Mouse (Mus musculus): ENCODE measurements around the gene Adamts4. TPM values are rescaled to one million over a fixed set of nuclear protein-coding genes. Genes with fewer than 3 reads are reported as not detected.

The Adamts4 gene
- polyA plus RNA-seq, 1 experiment from 2014 or later, result 11.7 TPM

DNA sequence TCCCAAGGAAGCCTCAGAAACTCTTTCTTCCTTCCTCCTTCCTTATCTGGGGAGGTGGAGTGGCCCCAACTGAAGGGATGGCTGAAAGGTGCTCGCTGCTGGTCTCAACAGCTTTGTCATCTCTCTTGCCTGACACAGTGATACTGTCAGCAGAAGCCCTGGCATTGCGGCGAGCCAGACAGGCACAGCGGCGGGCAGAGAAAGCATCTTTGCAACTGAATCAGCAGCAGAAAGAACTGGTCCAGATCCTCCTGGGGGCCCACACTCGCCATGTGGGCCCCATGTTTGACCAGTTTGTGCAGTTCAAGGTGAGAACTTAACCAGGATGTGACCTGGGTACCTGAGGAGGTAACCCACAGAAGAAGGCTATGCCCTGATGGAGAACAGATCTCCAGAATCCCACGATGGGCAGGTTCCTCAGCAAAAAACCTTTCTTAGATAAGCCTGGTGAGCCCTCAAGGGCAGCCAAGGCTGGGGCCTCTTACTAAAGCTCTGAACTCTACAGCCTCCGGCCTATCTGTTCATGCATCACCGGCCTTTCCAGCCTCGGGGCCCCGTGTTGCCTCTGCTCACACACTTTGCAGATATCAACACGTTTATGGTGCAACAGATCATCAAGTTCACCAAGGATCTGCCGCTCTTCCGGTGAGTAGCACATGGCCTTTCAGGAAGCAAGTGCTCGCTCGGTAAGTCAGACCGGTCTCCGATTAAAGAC is 33.8 kb upstream of the Adamts4 start:
- 85% methylated on average over 18 of the region's 18 CpGs for WGBS
- no peak overlapping the region for H3K27ac ChIP-seq (replicated peaks; ENCODE audit: low read depth, low read length)
- peaks cover 18% of the 10 kb centered on the region for H3K36me3 ChIP-seq (ENCODE audit: control insufficient read depth, insufficient read depth, low read length)
- no peak for DNase-seq (ENCODE audit: low spot score)
- H3K27me3 ChIP-seq (replicated peaks; ENCODE audit: control insufficient read depth, insufficient read depth, low read length), result no peaks in the 10 kb centered on the region
- no peak overlapping the region for H3K4me3 ChIP-seq (ENCODE audit: low read depth, low read length)
- H3K9me3 ChIP-seq (ENCODE audit: control insufficient read depth, low read length), result no peaks in the 10 kb centered on the region
- H3K4me2 ChIP-seq (ENCODE audit: low read depth, low read length), result no peak overlapping the region
- ATAC-seq (ENCODE audit: low read depth), result no peak
- 0 out of 2 replicates have a peak, but pooled peaks cover 5% of the 10 kb centered on the region for H3K4me1 ChIP-seq (ENCODE audit: control insufficient read depth, insufficient read depth, low read length)
- no peak overlapping the region for H3K9ac ChIP-seq (ENCODE audit: low read depth, low read length)

DNA sequence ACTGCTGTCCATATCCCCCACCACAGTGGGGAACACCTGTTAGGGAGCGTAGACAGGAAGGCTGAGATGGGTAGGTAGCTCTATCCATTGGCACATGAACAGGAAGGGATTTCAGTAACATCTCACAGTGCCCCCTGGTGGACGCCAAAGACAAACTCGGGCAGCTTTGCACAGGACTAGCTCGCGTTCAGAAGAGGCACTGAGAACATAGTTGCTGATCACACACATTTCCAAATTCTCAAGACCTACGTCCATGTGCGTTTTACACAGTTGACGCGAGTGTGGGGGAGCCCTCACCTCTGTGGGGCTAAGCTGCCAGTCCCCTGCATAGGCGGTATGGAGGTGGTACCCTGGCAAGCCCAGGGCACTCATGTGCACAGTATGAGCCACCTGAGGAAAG is 29.4 kb upstream of the Adamts4 start:
- H3K9ac ChIP-seq (ENCODE audit: low read depth, low read length), result no peak overlapping the region
- peak overlapping the region; percentile 84 for H3K4me2 ChIP-seq (ENCODE audit: low read depth, low read length)
- H3K36me3 ChIP-seq (ENCODE audit: control insufficient read depth, insufficient read depth, low read length), result peaks cover 18% of the 10 kb centered on the region
- H3K4me1 ChIP-seq (ENCODE audit: control insufficient read depth, insufficient read depth, low read length), result 0 out of 2 replicates have a peak, but pooled peaks cover 8% of the 10 kb centered on the region
- ATAC-seq (ENCODE audit: low read depth), result peak; percentile 19; the same call in 1 of the 2 replicates
- peak overlapping the region; percentile 52; the same call in 1 of the 2 replicates for H3K4me3 ChIP-seq (ENCODE audit: low read depth, low read length)
- no peaks in the 10 kb centered on the region for H3K9me3 ChIP-seq (ENCODE audit: control insufficient read depth, low read length)
- DNase-seq (ENCODE audit: low spot score), result peak; percentile 88
- WGBS, result 6% methylated on average over 10 of the region's 10 CpGs
- no peaks in the 10 kb centered on the region for H3K27me3 ChIP-seq (replicated peaks; ENCODE audit: control insufficient read depth, insufficient read depth, low read length)
- no peak overlapping the region for H3K27ac ChIP-seq (replicated peaks; ENCODE audit: low read depth, low read length)

DNA sequence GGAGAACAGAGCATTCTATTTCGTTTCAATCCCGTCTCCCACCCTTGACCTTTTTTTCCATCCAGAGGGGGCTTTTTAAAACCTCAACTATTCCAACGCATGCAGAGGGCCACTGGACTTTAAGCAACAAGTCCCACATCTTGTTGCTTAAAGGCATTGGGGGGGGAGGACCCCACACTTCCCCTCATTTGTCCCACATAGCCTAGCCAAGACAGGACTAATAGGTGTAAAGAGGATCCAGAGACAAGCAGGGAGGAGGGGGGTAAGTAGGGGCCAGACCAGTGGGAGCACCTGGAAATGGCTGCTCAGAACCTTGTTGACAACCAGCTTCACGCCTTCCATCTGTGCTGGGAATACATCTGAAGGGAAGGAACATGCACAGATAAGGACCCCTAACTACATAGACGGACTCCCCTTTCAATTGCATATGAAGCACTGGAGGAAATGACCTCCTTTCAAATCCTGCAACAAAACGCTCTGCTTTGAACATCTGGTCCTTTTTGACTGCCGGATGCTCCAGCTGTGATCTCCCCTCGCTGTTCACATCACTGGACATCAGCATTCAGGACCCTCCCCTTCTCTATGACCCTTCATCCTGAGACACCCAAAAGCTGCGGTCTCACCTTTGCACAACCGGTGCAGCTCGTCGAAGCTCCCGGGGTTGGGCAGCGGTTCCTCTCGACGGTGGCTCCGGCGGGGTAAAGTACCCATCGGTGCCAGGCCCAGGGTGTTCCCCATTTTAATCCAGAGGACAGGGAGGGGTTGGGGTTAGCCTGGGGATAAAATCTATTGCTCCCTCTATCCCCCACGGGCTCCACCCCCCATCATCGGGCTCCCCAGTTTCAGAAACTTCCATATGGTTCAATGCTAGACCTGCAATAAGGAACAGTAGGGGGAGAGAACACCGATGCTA is 28.7 kb upstream of the Adamts4 start:
- DNase-seq (ENCODE audit: low spot score) (no peak), ATAC-seq (ENCODE audit: low read depth) (no peak)
- 7% methylated on average over 22 of the region's 22 CpGs for WGBS

DNA sequence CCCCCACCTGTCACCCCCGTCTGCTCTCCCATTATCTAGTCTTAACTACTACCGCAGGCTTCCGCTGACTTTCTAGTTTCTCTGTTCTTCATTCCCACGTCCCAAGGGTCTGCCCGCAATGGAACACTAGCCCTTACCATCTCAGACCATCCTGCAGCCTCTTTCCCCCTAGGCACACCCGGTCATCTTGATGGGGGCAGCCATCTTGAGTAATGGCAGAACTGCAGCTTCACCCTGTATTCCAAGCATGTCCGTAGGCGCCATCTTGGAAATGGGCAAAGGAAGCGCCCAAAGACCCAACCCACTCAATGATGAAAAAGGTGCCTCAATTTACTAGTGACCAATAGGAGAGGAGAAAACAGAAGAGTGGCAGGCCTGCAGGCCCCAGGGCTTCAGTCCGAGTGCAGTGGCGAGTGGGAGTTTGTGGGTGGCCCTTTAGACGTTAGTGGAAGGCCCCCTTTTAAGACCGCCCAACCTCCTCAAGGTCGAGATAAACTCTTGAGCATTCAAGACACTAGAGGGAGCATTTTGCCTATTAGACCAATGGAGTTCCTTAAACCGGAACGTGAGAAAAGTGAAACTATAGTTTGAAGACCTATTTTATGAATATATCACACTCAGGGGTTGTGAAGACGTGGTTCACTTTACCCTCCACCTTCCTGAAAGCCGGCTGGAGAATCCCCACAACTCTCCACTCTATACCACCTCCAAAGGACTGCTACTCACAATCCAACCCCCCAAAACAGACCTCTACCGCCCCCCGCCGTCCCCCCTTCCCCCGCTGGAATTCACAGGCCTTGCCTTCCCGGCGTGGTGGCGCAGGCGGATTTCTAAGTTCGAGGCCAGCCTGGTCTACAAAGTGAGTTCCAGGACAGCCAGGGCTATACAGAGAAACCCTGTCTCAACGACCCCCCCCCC is 27.7 kb upstream of the Adamts4 start, which contains the start of gene Tomm40l:
Gene Tomm40l (minus strand): TSS at position 277 of the 918 bp plus-strand sequence.
- no peaks in the 10 kb centered on the region for H3K9me3 ChIP-seq (ENCODE audit: control insufficient read depth, low read length)
- DNase-seq (ENCODE audit: low spot score) (peak; percentile 100), ATAC-seq (ENCODE audit: low read depth) (peak; percentile 99)
- H3K4me3 ChIP-seq (ENCODE audit: low read depth, low read length), result peak within 1 kb of the TSS; percentile 52
- no peaks in the 10 kb centered on the region for H3K27me3 ChIP-seq (replicated peaks; ENCODE audit: control insufficient read depth, insufficient read depth, low read length)
- WGBS, result 1% methylated on average over 27 of the region's 28 CpGs
- 0 out of 2 replicates have a peak, but pooled peaks cover 8% of the 10 kb centered on the region for H3K4me1 ChIP-seq (ENCODE audit: control insufficient read depth, insufficient read depth, low read length)
- peak within 1 kb of the TSS; percentile 91 for H3K27ac ChIP-seq (replicated peaks; ENCODE audit: low read depth, low read length)
- peaks cover 18% of the 10 kb centered on the region for H3K36me3 ChIP-seq (ENCODE audit: control insufficient read depth, insufficient read depth, low read length)
- H3K4me2 ChIP-seq (ENCODE audit: low read depth, low read length), result peak within 1 kb of the TSS; percentile 84
- peak within 1 kb of the TSS; percentile 65 for H3K9ac ChIP-seq (ENCODE audit: low read depth, low read length)

More for the DNA sequence above, 28.7 kb upstream of the Adamts4 start:
- H3K4me1 ChIP-seq (ENCODE audit: control insufficient read depth, insufficient read depth, low read length), result 0 out of 2 replicates have a peak, but pooled peaks cover 8% of the 10 kb centered on the region
- H3K9ac ChIP-seq (ENCODE audit: low read depth, low read length), result peak overlapping the region; percentile 61
- no peak overlapping the region; the same call in 1 of the 2 replicates for H3K27ac ChIP-seq (replicated peaks; ENCODE audit: low read depth, low read length)
- H3K9me3 ChIP-seq (ENCODE audit: control insufficient read depth, low read length), result no peaks in the 10 kb centered on the region
- H3K27me3 ChIP-seq (replicated peaks; ENCODE audit: control insufficient read depth, insufficient read depth, low read length), result no peaks in the 10 kb centered on the region
- H3K4me3 ChIP-seq (ENCODE audit: low read depth, low read length), result peak overlapping the region; percentile 52
- peaks cover 18% of the 10 kb centered on the region for H3K36me3 ChIP-seq (ENCODE audit: control insufficient read depth, insufficient read depth, low read length)
- H3K4me2 ChIP-seq (ENCODE audit: low read depth, low read length), result peak overlapping the region; percentile 84

DNA sequence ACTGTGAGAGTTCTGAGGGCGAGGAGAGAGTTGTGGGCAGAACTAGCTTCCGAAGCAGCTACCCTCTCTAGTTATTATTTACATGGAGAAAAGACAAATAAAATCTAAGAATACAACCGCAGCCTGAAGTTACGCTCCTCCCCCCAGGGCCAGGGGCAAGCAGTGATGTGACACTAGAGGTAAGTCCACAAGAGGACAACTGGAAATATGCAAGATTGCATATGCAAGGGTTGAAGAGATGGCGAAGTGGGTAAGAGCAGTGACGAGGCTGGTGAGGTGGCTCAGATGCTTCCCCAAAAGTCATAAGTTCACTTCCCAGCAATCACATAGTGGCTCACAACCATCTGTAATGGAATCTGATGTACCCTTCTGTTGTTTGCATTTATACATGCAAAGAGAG is 27.1 kb upstream of the Adamts4 start:
- no peak for ATAC-seq (ENCODE audit: low read depth)
- H3K4me3 ChIP-seq (ENCODE audit: low read depth, low read length), result peak overlapping the region; percentile 52
- H3K27me3 ChIP-seq (replicated peaks; ENCODE audit: control insufficient read depth, insufficient read depth, low read length), result no peaks in the 10 kb centered on the region
- peak overlapping the region; percentile 48 for H3K4me2 ChIP-seq (ENCODE audit: low read depth, low read length)
- peak overlapping the region; percentile 65 for H3K9ac ChIP-seq (ENCODE audit: low read depth, low read length)
- H3K27ac ChIP-seq (replicated peaks; ENCODE audit: low read depth, low read length), result peak overlapping the region; percentile 91
- 88% methylated on average over 6 of the region's 6 CpGs for WGBS
- H3K9me3 ChIP-seq (ENCODE audit: control insufficient read depth, low read length), result no peaks in the 10 kb centered on the region
- H3K4me1 ChIP-seq (ENCODE audit: control insufficient read depth, insufficient read depth, low read length), result 0 out of 2 replicates have a peak, but pooled peaks cover 8% of the 10 kb centered on the region
- no peak for DNase-seq (ENCODE audit: low spot score)
- peaks cover 15% of the 10 kb centered on the region; the same call in 1 of the 2 replicates for H3K36me3 ChIP-seq (ENCODE audit: control insufficient read depth, insufficient read depth, low read length)

DNA sequence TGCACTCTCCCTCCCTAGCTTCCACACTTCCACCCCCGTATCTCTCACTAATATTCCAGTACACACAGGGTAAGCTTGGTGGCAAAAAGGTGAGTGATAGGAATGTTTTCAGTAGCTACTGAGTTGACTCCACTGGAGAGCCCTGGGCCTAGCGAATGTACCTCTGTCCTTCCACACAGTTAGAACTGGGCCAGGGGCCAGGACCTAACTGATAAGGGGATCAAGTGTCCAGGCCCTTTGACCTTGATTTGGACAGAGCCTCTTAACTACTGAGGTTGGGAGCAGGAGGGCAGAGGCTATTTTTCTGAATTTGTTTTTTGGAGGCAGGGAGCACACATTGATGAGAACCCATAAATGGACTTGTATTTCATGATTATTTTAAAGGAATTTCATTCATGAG is 26.4 kb upstream of the Adamts4 start:
- Histone ChIP-seq H3K27me3 (replicated peaks; ENCODE audit: control insufficient read depth, insufficient read depth, low read length) (no peaks in the 10 kb centered on the region), H3K4me3 (ENCODE audit: low read depth, low read length) (no peak overlapping the region), H3K9ac (ENCODE audit: low read depth, low read length) (no peak overlapping the region), H3K36me3 (ENCODE audit: control insufficient read depth, insufficient read depth, low read length) (peaks cover 15% of the 10 kb centered on the region; the same call in 1 of the 2 replicates), H3K4me2 (ENCODE audit: low read depth, low read length) (no peak overlapping the region), H3K9me3 (ENCODE audit: control insufficient read depth, low read length) (no peaks in the 10 kb centered on the region), H3K27ac (replicated peaks; ENCODE audit: low read depth, low read length) (no peak overlapping the region), H3K4me1 (ENCODE audit: control insufficient read depth, insufficient read depth, low read length) (0 out of 2 replicates have a peak, but pooled peaks cover 8% of the 10 kb centered on the region)
- ATAC-seq (ENCODE audit: low read depth), result no peak
- WGBS, result 77% methylated on average over 2 of the region's 2 CpGs
- no peak for DNase-seq (ENCODE audit: low spot score)

DNA sequence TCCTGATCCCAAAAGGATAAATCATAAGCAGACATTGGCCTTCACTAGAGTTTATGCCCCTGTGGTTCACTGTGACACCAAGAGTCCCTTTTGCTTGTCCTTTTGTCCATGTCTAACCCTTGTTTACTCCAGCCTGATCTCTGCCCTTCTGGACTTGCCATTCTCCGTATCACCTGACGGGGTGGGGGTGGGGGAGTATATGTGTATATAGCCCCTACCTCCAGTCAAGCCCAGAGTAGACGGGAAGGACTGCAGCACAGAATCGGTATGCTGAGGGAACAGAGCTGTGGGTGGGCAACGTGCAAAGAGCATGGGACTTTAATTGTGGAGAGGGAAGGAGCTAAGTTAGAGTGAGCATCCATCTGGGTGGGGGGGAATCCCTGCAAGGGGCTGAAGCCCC is 25.4 kb upstream of the Adamts4 start, which contains the start of gene Apoa2:
Gene Apoa2 (plus strand): TSS at position 198 of the 400 bp plus-strand sequence.
- ATAC-seq (ENCODE audit: low read depth), result no peak

More for the DNA sequence above, 25.4 kb upstream of the Adamts4 start, which contains the start of gene Apoa2:
- no peak within 1 kb of the TSS for H3K9ac ChIP-seq (ENCODE audit: low read depth, low read length)
- H3K36me3 ChIP-seq (ENCODE audit: control insufficient read depth, insufficient read depth, low read length), result 0 out of 2 replicates have a peak, but pooled peaks cover 5% of the 10 kb centered on the region
- H3K27ac ChIP-seq (replicated peaks; ENCODE audit: low read depth, low read length), result no peak within 1 kb of the TSS
- no peaks in the 10 kb centered on the region for H3K9me3 ChIP-seq (ENCODE audit: control insufficient read depth, low read length)
- no peak within 1 kb of the TSS for H3K4me3 ChIP-seq (ENCODE audit: low read depth, low read length)
- no peaks in the 10 kb centered on the region for H3K27me3 ChIP-seq (replicated peaks; ENCODE audit: control insufficient read depth, insufficient read depth, low read length)
- 0 out of 2 replicates have a peak, but pooled peaks cover 8% of the 10 kb centered on the region for H3K4me1 ChIP-seq (ENCODE audit: control insufficient read depth, insufficient read depth, low read length)
- WGBS, result 71% methylated on average over 5 of the region's 5 CpGs
- DNase-seq (ENCODE audit: low spot score), result no peak
- H3K4me2 ChIP-seq (ENCODE audit: low read depth, low read length), result no peak within 1 kb of the TSS
